Mouse (Mus musculus) cerebellum, adult 2 months (tissue): ENCODE data around the gene Rps13.

Source experiments
- CTCF ChIP-seq: fragments of 200-500 bp; IDR thresholded peaks from 2 replicates; pipeline ENCODE4 v1.5.1; 2011; ENCODE audit warnings: low read depth, mild to moderate bottlenecking, control low read depth, low read length, moderate library complexity, borderline replicate concordance; ENCODE audit not compliant: insufficient read depth
- POLR2A ChIP-seq: fragments of 200-500 bp; IDR thresholded peaks from 2 replicates; pipeline ENCODE4 v1.6.1; 2011; ENCODE audit warnings: low read length, control low read depth, borderline replicate concordance; ENCODE audit not compliant: insufficient read depth

DNA sequence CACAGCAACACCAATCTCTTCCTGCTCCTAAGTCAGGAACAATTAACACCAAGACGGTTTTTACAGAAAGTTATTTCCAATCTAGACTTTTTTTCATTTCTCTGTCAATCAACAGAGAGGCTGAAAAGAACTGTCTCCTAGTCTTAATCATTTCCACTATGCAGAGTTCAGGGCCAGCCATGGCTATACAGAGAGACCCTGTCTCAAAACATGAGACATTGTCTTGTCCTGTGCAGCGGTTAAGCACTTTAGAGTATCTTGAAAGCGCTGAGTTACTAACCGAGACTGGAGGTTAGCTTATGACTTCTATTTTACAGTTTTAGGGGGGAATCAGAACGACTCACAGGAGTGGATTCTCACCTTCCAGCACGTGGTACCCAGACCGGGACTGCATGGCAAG is 5.2 kb downstream of the Rps13 start:
- no peak for TF ChIP-seq POLR2A
- no peak for TF ChIP-seq CTCF
